Mouse (Mus musculus) gastrocnemius, postnatal 4 days (tissue): ENCODE results near the gene Pten. TPM values are rescaled to one million over a fixed set of nuclear protein-coding genes. Genes with fewer than 3 reads are reported as not detected.

Experiments used
- total RNA-seq, 2 experiments: library from RNA; stranded (reverse); gene quantifications; 2 replicates each; pipeline ENCODE4 v1.2.3; 2021

The Pten gene
- total RNA-seq, 2 experiments from 2014 or later: 41.7 to 48.4 TPM

Other genes with a start within 250 kb of the Pten start
- gene Papss2, start 161.7 kb upstream of the Pten start, total RNA-seq: 10 to 100 TPM; 14.5 to 15.4 TPM
- gene Atad1, start 17.7 kb upstream of the Pten start, total RNA-seq: 10 to 100 TPM; 40.5 to 44.7 TPM